Mouse (Mus musculus): ENCODE measurements around the gene Spata46. TPM values are rescaled to one million over a fixed set of nuclear protein-coding genes. Genes with fewer than 3 reads are reported as not detected.

Spata46 gene
- not detected for polyA plus RNA-seq (2017; shearing (Covaris generic))

GRCm38 (mm10) chr1:170308503-170308902, at the start of gene Spata46:
Gene Spata46 (plus strand): TSS chr1:170308803.

DNA sequence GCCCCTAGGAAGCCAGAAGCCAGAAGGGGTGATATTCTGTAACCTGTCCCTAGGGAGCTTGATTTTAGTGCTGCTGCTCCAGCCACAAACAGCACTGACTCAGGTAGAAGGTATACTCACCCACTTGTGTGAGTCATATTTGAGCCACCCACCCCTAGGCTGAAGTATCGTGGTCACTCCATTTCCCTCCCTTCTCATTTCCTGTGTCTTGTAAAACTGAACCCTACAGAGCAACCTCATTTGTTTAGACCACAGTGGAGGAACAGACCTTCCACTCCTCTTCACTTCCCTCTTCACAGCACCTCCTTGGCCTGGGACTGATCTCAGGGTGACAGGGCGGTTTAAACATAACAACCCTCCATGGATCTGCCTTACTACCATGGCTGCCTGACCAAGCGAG, 31.6 kb upstream of the Spata46 start, which contains the start of gene Sh2d1b1:
Gene Sh2d1b1, plus strand, starts transcription at position 305 of the 400 bp plus-strand sequence.

DNA sequence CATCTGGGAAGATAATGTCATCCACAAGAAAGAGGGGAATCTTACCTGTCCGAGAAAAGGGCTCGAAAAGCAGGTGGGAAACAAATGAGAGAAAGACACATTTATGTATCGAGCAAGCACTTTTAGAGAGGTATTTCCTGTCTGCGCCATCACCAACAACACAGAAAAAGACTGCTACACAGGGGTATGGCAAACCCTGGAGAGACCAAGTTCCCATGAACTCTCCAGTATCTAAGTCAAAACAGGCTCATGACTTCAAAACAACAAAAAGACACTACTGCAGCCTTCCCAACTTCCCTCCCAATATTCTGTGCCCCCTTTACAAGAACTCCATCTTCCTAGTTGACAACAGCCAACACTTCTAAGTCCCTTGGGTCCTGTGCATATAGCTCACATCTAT, 2.4 kb upstream of the Spata46 start, which contains the start of gene Gm7694:
Gene Gm7694, minus strand, starts transcription at position 101 of the 400 bp plus-strand sequence.

Other genes starting within 250 kb of the Spata46 start
- gene Ddr2, start 198.0 kb upstream of the Spata46 start, polyA plus RNA-seq (2017; shearing (Covaris generic)): not detected
- 15.9 TPM for gene Uap1, start 133.8 kb upstream of the Spata46 start, polyA plus RNA-seq (2017; shearing (Covaris generic))
- gene Uhmk1, start 93.4 kb upstream of the Spata46 start, polyA plus RNA-seq (2017; shearing (Covaris generic)): 4.6 TPM
- gene Sh2d1b2, start 76.1 kb upstream of the Spata46 start, polyA plus RNA-seq (2017; shearing (Covaris generic)): not detected
- 0.11 TPM for gene Sh2d1b1, start 31.5 kb upstream of the Spata46 start, polyA plus RNA-seq (2017; shearing (Covaris generic))
- gene Gm7694, start 2.5 kb upstream of the Spata46 start, polyA plus RNA-seq (2017; shearing (Covaris generic)): not detected

Data from activated CD4-positive, CD25-positive, alpha-beta regulatory T cell, adult 9 weeks (primary cell).